Mouse (Mus musculus) neural tube, embryonic 11.5 days (tissue): ENCODE data around the gene Nat9. TPM values are rescaled to one million over a fixed set of nuclear protein-coding genes. Genes with fewer than 3 reads are reported as not detected.

Experiments used
- ATAC-seq: fragments of 200-750 bp; cut with Nextera tagmentation; 2 replicates; pipeline ENCODE4 v1.8.0; 2017; ENCODE audit warnings: moderate number of reproducible peaks, mild to moderate bottlenecking, moderate TSS enrichment, moderate library complexity; ENCODE audit not compliant: insufficient read depth, low FRiP score, low TSS enrichment
- DNase-seq: peaks from one replicate; pipeline ENCODE4 v3.0.0-alpha.2; 2015; ENCODE audit warnings: low spot score
- H3K27ac ChIP-seq: fragments of 300-500 bp; sonication (generic); 2 replicates; pipeline ENCODE4 v1.5.1; 2014; ENCODE audit warnings: low read depth, mild to moderate bottlenecking, low read length
- H3K27me3 ChIP-seq: fragments of 300-500 bp; sonication (generic); 2 replicates; pipeline ENCODE4 v1.6.1; 2014; ENCODE audit warnings: mild to moderate bottlenecking, low read length, mixed read lengths; ENCODE audit not compliant: control insufficient read depth, insufficient read depth
- H3K36me3 ChIP-seq: fragments of 300-500 bp; sonication (generic); 2 replicates; pipeline ENCODE4 v1.6.1; 2014; ENCODE audit warnings: mild to moderate bottlenecking, low read length, moderate library complexity, mixed read lengths; ENCODE audit not compliant: control insufficient read depth, insufficient read depth
- H3K4me1 ChIP-seq: fragments of 300-500 bp; sonication (generic); 2 replicates; pipeline ENCODE4 v1.6.1; 2014; ENCODE audit warnings: low read length, mixed read lengths; ENCODE audit not compliant: control insufficient read depth, insufficient read depth
- H3K4me2 ChIP-seq: fragments of 300-500 bp; sonication (generic); 2 replicates; pipeline ENCODE4 v1.6.1; 2014; ENCODE audit warnings: low read depth, mild to moderate bottlenecking, moderate library complexity
- H3K4me3 ChIP-seq: fragments of 300-500 bp; sonication (generic); 2 replicates; pipeline ENCODE4 v1.5.1; 2014; ENCODE audit warnings: low read depth, low read length
- H3K9ac ChIP-seq: fragments of 300-500 bp; sonication (generic); 2 replicates; pipeline ENCODE4 v1.6.1; 2014; ENCODE audit warnings: mild to moderate bottlenecking, low read length
- H3K9me3 ChIP-seq: fragments of 300-500 bp; sonication (generic); 2 replicates; pipeline ENCODE4 v1.6.1; 2016; ENCODE audit warnings: low read length; ENCODE audit not compliant: control insufficient read depth
- WGBS: fragments of 180-500 bp; shearing (Covaris S2); extraction: QIAGEN DNeasy Blood & Tissue Kit; methylation state at CpG from one replicate; pipeline ENCODE4 v1.1.7; 2014; 5-methylcytosine and 5-hydroxymethylcytosine counted together
- polyA plus RNA-seq: library from polyadenylated mRNA; unstranded; fragments of >200 nt; fragmentation: Nextera tagmentation; extraction: Ambion mirVana; gene quantifications from 2 replicates; pipeline ENCODE4 v1.2.1, GENCODE M21; 2014

Gene Nat9
- polyA plus RNA-seq, 1 experiment from 2014 or later = 20.3 TPM

DNA sequence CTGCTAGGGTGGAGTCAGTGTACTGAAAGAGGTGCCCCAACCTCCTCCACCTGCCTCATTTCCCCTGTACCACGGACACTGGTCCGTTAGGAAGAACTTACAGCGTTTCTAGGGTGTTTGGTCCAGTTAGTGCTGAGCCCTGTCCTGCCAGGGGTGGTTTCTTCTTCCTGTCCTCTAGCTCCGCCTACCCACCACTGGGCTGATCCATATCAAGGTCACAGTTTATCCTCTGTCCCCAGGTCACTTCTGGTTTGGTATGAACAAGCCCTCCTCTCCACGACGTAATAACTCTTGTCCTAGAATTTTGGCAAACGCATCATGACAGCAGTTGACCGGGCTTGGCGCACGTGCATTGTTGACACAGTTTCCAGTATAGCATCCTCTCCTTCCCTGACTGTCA, 32.0 kb upstream of the Nat9 start:
- no peaks in the 10 kb centered on the region for H3K4me1 ChIP-seq
- WGBS = 89% methylated on average over 10 of the region's 10 CpGs

DNA sequence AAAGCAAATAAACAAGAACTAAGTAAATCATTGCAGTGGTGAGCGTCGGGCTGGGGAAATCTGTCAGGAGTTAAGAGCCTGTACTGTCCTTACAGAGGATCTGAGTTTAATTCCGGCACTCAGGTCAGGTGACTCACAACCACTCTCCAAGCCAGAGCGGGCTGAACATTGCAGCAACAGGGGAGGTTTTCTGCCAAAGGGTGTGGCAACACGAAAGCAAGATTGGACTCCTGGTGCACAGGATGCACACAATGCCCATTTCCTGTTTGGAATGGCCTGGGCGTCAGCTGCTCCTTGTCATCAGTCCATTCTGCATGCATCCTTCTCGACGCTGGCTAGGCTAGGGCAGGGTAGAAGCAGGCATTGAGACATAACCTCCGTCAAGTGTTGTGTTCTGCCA, 31.6 kb upstream of the Nat9 start:
- H3K27me3 ChIP-seq = no peaks in the 10 kb centered on the region
- ATAC-seq = no peak
- no peak overlapping the region for H3K4me2 ChIP-seq
- H3K9ac ChIP-seq = no peak overlapping the region
- no peak overlapping the region for H3K4me3 ChIP-seq
- H3K9me3 ChIP-seq = no peaks in the 10 kb centered on the region
- 75% methylated on average over 9 of the region's 9 CpGs for WGBS
- no peaks in the 10 kb centered on the region for H3K36me3 ChIP-seq
- H3K4me1 ChIP-seq = no peaks in the 10 kb centered on the region
- H3K27ac ChIP-seq = no peak overlapping the region
- DNase-seq = no peak

More for the DNA sequence above, 32.0 kb upstream of the Nat9 start:
- no peaks in the 10 kb centered on the region for H3K27me3 ChIP-seq
- no peak overlapping the region for H3K9ac ChIP-seq
- DNase-seq (no peak), ATAC-seq (no peak)
- no peak overlapping the region for H3K27ac ChIP-seq
- H3K9me3 ChIP-seq = no peaks in the 10 kb centered on the region
- no peaks in the 10 kb centered on the region for H3K36me3 ChIP-seq
- H3K4me2 ChIP-seq = no peak overlapping the region
- H3K4me3 ChIP-seq = no peak overlapping the region

DNA sequence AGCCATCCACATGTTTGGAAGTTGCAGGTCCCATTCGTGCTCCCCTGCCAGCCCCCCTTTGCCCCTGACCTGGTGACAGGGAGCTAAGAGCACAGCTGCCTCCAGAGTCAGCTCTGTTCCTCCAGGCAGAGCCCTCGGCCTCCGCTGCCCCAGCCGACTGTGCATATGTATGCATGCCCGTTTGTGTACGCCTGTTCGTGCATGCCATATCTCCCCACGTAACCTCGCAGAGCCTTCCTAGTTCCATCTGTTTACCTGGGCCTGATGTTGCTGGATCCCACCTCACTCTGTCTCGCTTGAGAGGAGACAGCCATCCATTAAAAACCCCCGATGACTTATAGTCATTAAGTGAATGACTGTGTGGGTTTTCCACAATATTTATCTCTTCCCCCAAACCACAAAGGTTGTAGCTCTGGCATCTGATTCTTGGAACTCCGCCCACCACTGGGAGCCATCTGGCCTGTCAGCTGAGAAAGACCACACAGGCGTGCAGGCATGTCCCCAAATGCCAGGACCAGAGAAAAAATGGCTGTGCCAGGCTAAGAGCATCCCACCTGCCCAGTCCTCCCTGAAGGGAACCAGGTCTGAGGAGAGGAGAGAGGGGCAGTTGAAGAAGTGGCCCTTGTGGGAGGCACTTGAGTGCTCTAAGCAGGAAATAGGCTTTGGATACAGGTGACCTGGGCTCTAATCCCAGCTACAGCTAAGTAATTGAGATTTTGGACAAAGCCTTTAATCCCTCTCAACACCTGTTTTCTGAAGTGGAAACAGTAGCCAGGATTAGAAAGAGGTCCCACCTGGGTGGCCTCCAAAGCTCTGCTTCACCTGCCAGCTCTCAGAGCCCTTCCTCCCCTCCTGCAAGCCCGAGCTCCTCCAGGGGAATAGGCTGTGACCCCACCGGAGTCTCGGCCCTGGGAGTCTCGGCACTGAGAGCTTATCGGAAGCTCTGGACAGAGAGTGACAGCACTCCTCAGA, 30.1 kb upstream of the Nat9 start:
- H3K4me2 ChIP-seq = no peak overlapping the region
- H3K27me3 ChIP-seq = no peaks in the 10 kb centered on the region
- ATAC-seq (no peak), DNase-seq (no peak)
- no peak overlapping the region for H3K27ac ChIP-seq
- whole genome bisulfite sequencing = 73% methylated on average over 18 of the region's 18 CpGs
- no peaks in the 10 kb centered on the region for H3K9me3 ChIP-seq
- H3K36me3 ChIP-seq = no peaks in the 10 kb centered on the region
- H3K4me3 ChIP-seq = no peak overlapping the region
- H3K4me1 ChIP-seq = no peaks in the 10 kb centered on the region
- H3K9ac ChIP-seq = 0 out of 2 replicates have a peak overlapping the region, but pooled peaks have one; percentile 9

DNA sequence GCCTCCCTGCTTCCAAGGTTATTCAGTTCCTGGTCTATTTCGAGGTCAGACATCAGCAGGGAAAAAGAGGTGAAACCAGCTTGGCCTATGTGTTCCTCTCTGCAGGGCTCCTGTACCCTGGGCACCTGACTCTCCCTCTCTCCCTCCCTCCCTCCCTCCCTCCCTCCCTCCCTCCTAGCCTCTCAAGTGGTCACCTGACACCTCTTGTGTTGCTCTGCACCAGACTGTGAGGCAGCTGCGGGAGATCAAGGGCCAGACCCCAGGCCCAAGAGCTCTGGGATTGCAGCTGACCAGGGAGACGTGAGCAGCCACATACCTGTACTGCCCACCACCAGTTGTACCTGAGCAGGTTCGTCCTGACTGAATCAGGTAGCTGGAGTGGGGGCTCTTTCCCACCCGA, 27.5 kb upstream of the Nat9 start:
- no peaks in the 10 kb centered on the region for H3K27me3 ChIP-seq
- H3K27ac ChIP-seq = no peak overlapping the region
- no peaks in the 10 kb centered on the region for H3K4me1 ChIP-seq
- H3K9me3 ChIP-seq = no peaks in the 10 kb centered on the region
- H3K4me3 ChIP-seq = no peak overlapping the region
- DNase-seq (no peak), ATAC-seq (no peak)
- H3K9ac ChIP-seq = no peak overlapping the region
- H3K4me2 ChIP-seq = no peak overlapping the region
- 26% methylated on average over 5 of the region's 5 CpGs for WGBS
- H3K36me3 ChIP-seq = no peaks in the 10 kb centered on the region

DNA sequence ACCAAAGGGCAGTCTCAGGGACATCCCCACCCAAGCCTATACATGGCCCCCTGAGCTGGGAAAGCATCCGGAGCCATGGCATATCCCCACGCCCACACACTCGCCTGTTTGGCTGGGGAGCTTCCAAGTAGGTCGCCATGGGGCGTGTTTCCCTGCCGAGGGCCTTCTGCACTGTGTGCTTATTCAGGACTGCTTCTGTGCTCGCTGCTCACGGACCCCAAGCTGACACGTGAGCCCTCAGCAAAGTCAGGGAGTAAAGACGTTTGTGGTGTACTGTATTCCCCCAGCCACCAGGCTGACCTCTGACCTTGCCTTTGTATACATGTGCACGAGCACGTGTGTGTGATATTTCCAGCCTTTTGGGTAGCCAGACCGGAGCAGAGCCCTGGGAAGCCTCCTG, 24.5 kb upstream of the Nat9 start:
- no peak for ATAC-seq
- no peak for DNase-seq
- peaks cover 4% of the 10 kb centered on the region for H3K4me1 ChIP-seq
- H3K4me2 ChIP-seq = no peak overlapping the region
- no peaks in the 10 kb centered on the region for H3K27me3 ChIP-seq
- no peak overlapping the region for H3K4me3 ChIP-seq
- H3K9me3 ChIP-seq = no peaks in the 10 kb centered on the region
- no peak overlapping the region for H3K9ac ChIP-seq
- 46% methylated on average over 13 of the region's 13 CpGs for WGBS
- no peak overlapping the region for H3K27ac ChIP-seq
- H3K36me3 ChIP-seq = no peaks in the 10 kb centered on the region

DNA sequence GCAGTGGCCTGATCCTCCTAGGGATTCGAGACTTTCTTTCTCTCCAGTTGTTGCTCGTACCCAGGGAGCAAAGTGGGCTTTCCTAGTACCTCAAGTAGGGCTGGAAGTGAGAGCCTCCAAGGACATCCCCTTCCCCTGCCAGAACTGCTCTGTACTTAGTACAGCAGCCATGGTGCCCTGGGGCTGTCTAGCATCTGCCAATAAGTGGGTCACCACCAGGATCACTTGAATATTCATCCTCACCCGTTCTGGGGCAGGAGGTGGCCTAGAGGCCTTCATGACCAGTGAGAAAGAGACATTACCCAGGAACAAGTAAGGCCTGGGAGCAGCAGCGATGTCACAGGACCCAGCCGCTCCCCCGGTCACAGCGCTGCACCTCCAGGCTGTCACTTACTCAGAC, 22.3 kb upstream of the Nat9 start:
- Histone ChIP-seq H3K9me3 (no peaks in the 10 kb centered on the region), H3K36me3 (no peaks in the 10 kb centered on the region), H3K27me3 (no peaks in the 10 kb centered on the region), H3K4me2 (no peak overlapping the region), H3K4me3 (no peak overlapping the region), H3K4me1 (peaks cover 8% of the 10 kb centered on the region), H3K27ac (no peak overlapping the region), H3K9ac (no peak overlapping the region)
- ATAC-seq (no peak), DNase-seq (no peak)
- WGBS = 80% methylated on average over 7 of the region's 7 CpGs

DNA sequence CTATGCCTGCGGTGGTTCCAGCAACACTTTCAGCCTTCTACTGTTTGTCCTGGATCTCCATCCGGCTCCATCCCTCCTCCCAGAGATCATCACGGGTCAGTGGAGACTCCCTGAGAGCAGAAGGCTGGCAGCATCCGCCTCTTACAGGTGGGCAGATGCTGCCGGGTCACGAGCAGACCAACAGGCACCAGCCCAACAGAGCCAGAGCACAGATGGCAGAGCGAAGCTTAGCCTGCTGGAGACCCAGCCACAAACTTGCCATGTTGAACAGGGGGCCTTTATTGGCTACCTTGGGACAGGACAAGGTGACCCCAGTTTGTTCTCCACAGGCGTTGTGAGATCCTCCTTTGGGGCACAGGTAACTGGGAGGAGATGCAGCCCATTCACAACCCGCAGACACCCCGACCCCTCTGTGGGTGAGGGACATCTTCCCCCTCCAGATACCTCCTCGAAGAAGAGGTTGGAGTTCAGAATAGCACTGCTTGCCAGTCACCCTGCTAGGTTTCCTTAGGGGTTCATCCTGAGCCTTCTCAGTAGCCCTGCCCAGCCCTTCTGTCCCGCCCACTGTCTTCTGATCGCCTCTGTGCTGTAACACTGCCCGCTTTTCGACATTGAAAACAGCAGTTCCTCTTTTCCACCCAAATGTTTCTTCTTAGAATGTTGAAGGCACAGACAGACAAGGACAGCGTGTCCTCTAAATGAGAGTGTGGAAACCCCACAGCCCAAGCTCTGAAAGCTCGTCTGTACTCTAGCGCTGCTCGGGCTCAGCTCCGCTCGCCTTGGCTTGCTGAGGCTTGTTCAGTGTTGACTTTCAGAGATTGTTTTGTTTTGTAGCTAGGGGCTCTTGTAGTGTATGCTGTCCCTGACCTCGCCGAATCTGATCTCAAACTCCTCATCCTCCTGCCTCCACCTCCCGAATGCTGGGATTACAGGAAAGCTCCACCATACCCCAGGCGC, 21.4 kb upstream of the Nat9 start:
- no peak for ATAC-seq
- H3K9ac ChIP-seq = no peak overlapping the region

DNA sequence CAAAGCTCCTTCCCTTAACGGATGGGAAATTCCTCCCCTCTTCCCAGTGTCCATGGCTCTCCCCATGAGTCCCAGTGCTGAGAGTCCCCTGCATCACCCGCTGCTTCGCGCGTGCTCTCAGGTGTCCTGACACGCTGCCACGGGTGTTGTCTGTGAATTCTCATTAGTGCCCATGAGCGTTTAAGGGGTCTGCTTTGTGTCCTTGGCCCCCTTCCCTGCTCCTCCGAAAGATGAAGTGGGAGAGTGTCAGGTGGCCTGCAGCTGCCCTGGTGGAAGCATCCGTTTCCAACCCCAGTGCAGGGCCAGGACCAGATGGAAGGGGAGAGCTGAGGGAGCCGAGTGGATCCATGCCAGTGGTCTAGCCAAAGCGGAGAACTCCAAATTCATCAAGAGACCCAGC, 20.5 kb upstream of the Nat9 start:
- Histone ChIP-seq H3K4me1 (peaks cover 8% of the 10 kb centered on the region), H3K9me3 (no peaks in the 10 kb centered on the region), H3K36me3 (no peaks in the 10 kb centered on the region; the same call in 1 of the 2 replicates), H3K9ac (no peak overlapping the region), H3K4me2 (no peak overlapping the region), H3K27ac (no peak overlapping the region), H3K4me3 (no peak overlapping the region), H3K27me3 (no peaks in the 10 kb centered on the region)
- DNase-seq = no peak
- ATAC-seq = no peak
- 86% methylated on average over 12 of the region's 12 CpGs for WGBS

More for the DNA sequence above, 21.4 kb upstream of the Nat9 start:
- no peak overlapping the region for H3K4me2 ChIP-seq
- no peak overlapping the region for H3K27ac ChIP-seq
- no peak overlapping the region for H3K4me3 ChIP-seq
- 78% methylated on average over 25 of the region's 25 CpGs for WGBS
- H3K36me3 ChIP-seq = no peaks in the 10 kb centered on the region
- no peak for DNase-seq
- H3K27me3 ChIP-seq = no peaks in the 10 kb centered on the region
- no peaks in the 10 kb centered on the region for H3K9me3 ChIP-seq
- H3K4me1 ChIP-seq = peaks cover 8% of the 10 kb centered on the region
